Mouse (Mus musculus): Measurements from ENCODE around the gene Pigk.

- no peak for TF ChIP-seq CTCF (conservative IDR thresholded peaks at IDR 0.05; ENCODE audit: low read length)
- no peak for TF ChIP-seq POU5F1 (IDR thresholded peaks at IDR 0.05; ENCODE audit: borderline replicate concordance, low read length)
Measured at GRCm38 (mm10) chr3:152856095-152856494, 142.2 kb downstream of the Pigk start.
